Mouse (Mus musculus): ENCODE results near the gene 1110002E22Rik. TPM values are rescaled to one million over a fixed set of nuclear protein-coding genes. Genes with fewer than 3 reads are reported as not detected.
A peak's percentile ranks its signal among the peaks of the same experiment; 100 is the strongest.

Gene 1110002E22Rik
- total RNA-seq, 2 experiments from 2014 or later, result 52.5 to 58.2 TPM

DNA sequence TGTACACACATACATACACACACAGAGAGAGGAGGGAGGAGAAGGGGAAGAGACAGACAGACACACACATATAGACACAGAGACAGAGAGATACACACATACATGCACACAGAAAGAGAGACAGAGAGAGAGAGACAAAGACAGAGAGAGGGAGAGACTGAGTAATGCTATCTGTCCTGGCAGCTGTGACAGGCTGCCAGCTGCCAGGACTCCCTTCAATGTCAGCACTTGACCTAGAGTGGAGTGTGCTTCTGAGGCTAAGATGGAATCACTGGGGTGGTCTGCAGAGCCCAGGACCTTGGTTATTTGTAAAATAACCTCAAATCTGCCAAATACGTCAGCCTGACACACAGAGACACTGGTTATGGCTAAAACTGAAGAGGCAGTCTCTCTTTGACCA is 32.9 kb downstream of the 1110002E22Rik start:
- DNase-seq, result no peak
- intact Hi-C loops (cut with DNase I), result no loop called here

DNA sequence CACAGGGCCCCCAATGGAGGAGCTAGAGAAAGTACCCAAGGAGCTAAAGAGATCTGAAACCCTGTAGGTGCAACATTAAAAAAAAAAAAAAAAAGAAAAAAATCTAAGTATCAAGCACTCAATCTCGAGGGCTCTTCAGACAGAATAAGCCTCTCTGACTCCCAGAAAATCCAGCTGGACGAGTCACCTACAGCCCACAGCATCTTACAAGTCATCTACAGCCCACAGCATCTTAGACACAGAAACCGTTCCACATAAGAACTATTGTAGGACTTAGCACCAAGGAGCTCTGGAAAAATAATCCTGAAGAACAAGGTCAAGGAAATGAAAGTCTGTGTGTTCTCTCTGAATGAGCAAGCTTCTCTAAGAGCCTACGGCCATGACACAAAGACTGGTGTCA is 37.1 kb downstream of the 1110002E22Rik start:
- intact Hi-C loops (cut with DNase I), result no loop called here
- DNase-seq, result no peak

DNA sequence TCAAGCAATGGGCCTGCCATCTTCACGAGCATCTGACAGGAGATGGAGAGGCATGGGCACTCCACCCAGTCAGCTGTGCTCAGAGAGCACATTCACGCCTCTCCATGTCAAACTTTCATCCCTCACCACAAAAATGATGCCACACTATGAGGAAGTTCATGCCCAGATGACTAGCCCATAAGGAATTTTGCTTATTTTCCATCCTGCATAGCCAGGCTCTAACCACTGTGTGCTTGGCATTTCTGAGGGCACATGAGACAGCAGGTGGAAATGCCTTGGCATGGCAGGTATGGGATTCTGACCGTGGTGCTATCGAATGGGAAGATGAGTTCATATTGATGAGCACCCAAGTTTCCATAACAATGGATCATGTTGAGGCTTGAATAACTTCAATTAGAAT is 38.8 kb downstream of the 1110002E22Rik start:
- DNase-seq, result no peak
- intact Hi-C loops (cut with DNase I), result no loop called here

DNA sequence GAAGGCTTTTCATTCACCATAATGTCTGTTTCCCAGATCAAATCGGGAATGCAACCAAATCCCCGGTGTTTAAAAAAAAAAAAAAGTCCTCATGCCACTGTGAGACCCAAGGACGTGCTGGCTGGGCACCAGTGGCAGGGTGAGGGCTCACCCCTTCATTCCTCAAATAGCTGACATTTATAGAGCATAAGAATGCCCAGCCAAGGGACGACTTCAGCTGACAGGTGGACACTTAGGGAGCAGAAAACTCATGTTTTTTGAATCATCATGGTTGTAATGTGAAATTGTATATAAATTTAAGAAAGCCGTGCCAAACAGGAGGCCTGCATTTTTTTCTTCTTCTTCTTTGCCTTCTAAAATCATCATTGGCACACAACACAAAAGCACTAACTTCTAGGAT is 40.2 kb downstream of the 1110002E22Rik start:
- DNase-seq, result no peak
- intact Hi-C loops (cut with DNase I), result no loop called here

DNA sequence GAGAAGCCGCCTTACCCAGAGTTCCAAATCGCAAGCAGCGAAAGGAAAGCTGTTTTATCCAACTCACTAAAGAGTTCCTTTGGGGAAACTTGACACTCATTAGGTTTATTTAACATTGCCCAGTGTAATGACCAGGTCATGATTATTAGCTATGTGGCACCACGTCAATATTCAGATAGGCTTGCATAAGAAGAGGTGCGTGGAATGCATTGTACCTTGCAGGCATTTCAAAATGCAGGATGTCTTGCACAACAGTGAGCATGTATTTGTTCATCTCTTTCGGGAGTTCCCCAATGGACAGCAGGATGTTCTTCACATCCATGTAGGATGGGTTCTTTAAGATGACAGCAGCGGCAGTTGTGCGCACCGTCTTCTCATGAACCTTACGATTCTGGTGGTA is 42.0 kb downstream of the 1110002E22Rik start:
- intact Hi-C loops (cut with DNase I), result no loop called here
- no peak for DNase-seq

DNA sequence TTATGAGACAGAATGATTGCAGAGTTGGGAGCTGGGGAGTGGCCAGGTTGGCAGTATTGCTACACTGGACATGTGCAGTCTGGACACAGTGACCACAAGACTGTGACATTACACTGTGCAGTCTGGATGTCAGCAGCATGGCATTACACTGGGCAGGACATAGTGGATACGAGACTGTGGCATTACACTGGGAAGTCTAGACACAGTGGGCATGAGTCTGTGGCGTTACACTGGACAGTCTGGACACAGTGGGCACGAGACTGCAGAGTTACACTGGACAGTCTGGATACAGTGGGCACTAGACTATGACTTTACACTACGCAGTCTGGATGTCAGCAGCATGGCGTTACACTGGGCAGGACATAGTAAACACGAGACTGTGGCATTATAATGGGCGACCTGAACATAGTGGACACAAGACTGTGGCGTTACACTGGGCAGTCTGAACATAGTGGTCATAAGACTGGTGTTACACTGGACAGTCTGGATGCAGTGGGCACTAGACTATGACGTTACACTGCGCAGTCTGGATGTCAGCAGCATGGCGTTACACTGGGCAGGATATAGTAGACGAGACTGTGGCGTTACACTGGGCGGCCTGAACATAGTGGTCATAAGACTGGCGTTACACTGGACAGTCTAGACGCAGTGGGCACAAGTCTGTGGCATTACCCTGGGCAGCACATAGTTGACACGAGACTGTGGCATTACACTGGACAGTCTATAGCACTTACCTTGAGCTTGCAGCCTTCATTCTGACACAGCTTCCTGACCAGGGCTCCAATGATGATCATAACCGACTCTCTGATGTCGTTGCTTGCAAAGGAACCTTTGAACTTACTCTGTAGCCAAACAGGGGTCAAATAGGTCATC is 46.3 kb downstream of the 1110002E22Rik start:
- DNase-seq, result no peak
- intact Hi-C loops (cut with DNase I), result no loop called here

DNA sequence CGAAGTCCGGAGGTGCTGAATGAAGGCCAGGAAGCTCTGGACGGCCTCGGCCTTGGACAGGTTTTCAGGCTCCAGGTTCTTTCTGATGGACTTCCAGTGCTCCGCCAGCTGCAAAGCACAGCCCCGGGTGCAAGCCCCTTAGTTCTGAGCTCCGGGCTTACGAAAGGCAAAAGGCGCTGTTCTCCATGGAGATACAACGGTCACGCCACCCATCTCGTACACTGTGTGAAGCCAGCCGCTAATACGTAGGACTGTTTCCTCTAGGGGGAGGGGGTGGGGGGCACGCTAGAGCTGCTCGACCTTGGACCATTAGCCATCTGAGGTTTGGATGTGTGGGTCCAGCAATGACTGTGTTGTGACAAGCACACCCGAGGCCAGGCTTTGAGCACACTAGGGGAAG is 49.3 kb downstream of the 1110002E22Rik start:
- intact Hi-C loops (cut with DNase I), result no loop called here
- no peak for DNase-seq

DNA sequence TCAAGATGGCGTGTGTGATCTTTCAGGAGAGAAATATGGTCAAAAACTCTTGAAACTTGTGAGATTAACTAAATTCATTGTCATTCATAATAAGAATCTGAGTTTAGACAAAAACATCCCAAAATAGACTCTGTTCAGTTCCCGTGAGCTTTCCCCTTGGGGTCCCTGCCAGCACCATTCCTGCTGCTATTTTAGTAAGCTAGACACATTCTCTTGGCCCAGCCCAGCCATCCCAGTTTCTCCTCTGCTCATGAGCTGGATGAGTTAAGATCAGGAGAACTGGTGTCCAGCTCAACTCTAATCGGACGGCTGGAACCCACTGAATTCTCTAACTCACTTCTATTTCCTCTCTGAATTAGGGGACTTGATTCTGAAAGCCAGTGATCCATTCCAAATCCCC is 52.0 kb downstream of the 1110002E22Rik start:
- intact Hi-C loops (cut with DNase I), result loop anchor here (5.0 kb wide), 1 partner anchor 35 kb away; no protein-coding TSS in a partner anchor
- peak; percentile 37 to 60 for DNase-seq

DNA sequence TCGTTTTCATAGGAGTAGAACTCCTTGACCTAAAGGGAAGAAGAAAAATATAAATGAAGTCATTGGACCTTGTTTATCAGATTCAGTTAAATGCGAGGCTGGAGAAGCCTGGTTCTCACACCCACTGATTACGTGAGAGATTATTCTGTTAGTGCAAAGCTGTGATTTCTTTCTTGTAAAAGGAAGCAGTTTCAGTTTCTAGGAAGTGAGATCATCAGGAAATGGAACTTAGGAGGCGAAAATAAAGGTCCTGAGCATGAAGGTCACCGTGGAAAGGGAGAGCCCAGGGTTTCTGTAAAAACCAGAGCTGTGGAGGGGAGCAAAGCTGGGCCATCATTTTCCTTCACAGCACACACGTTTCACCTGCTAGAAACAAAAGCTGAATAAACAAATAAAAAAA is 53.5 kb downstream of the 1110002E22Rik start:
- intact Hi-C loops (cut with DNase I), result loop anchor here (2.0 to 5.0 kb wide), 2 partner anchors 24 to 36 kb away; partner anchors contain the start of gene Trmt10a
- no peak for DNase-seq

DNA sequence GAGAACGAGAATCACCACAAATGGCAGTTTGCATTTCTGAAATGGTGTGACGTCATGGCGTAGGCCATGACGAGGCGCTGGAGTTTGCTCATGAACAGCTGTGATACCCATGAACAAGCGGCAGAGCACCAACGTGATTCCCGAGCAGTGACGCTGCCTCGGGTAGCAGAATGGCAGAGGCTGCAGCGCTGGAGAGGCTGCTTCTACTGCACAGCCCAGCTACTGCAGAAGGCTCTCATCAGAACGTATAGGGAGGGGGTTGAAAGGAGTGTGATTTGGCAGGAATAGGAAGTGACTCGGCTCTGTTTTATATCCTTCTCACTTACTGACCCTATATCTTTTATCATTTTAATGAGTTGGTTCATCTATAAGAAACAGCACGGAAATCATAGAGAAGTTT is 54.0 kb downstream of the 1110002E22Rik start:
- intact Hi-C loops (cut with DNase I), result loop anchor here (2.0 to 5.0 kb wide), 2 partner anchors 24 to 37 kb away; partner anchors contain the start of gene Trmt10a
- DNase-seq, result no peak

DNA sequence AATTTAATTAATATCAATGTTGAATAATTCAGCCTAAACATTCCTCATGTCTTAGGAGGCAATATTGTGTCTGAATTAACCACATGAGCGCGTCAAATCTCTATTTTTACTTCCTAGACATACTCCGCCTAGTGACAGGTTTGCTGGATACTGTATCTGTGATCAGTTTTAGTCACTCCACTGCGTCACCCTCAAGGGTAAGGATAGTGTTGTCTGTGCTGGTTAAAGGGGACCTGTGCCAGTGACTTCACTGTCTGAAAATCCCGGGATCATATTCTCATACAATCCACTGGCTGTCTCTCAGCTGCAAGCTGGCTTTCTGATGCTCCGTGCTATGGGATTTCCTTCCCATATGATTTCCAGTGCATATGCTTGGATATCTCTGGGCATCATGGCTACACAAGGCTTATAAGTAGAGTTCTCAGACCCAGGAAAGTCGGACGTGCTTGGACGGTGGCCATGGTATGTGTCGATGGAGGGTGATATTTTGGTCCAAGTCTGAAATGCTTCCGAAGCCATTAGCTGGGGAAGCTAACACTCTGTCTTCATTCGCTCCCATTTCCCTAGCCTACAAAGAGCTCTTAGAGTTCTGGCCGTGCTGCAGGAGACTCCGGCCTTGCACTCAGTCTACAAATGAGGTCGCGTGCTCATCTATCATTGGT is 54.7 kb downstream of the 1110002E22Rik start:
- intact Hi-C loops (cut with DNase I), result loop anchor here (2.0 to 5.0 kb wide), 2 partner anchors 23 to 37 kb away; partner anchors contain the start of gene Trmt10a
- no peak for DNase-seq

DNA sequence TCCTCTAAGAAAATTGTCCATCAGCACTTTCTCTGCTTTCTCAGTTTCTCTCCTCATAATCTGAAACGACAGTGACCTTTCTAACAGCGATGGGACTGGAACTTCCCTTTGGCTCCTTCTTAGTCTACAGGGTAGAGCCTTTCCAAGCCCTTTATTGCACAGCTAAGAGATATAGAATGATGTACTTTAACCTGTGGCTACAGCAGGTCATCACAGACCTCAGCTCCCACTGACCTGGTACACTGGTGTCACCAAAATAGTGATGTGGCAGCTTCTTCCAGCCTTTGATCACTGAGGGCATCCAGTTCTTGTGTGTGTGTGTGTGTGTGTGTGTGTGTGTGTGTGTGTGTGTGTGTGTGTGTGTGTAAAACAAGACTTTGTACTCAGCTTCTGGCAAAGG is 56.6 kb downstream of the 1110002E22Rik start:
- intact Hi-C loops (cut with DNase I), result no loop called here
- DNase-seq, result no peak

DNA sequence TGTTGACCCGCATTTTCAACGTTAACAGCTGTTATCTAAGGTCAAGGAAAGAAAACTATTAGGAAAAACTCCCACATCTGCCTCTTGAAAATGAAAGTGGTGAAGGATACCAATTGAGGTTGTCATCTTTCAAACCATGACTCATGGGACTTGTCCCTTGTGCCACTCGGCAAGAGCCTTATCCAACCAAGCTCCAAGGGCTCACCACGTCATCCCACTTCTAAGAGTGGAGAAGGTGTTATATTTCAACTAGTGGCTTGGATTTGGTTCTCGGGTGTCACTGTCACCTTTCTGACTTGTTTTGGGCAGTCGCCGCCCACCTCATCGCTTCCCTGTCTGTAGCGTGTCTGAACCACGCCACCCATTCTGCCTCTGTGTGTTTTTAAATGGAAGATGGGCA is 59.0 kb downstream of the 1110002E22Rik start:
- intact Hi-C loops (cut with DNase I), result no loop called here
- no peak for DNase-seq

DNA sequence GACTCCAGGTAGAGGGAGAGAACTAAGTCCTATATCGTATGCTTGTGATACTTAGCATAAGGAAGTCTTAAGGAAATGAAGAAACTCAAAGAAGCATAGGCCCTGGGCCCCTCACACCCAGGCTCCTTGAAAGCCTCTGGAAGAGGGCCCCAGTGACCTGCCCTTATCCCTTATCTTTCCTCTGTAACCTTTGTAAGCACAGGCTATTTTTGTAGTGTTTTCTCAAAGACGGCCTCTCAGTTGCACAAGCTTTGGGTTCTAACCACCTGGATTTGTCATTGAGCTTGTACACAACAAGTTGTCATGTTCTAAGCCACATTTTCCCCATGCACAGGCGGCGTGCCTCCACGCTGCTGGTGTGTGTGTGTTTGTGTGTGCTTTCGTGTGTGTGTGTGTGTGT is 64.3 kb downstream of the 1110002E22Rik start:
- no peak for DNase-seq
- intact Hi-C loops (cut with DNase I), result no loop called here

DNA sequence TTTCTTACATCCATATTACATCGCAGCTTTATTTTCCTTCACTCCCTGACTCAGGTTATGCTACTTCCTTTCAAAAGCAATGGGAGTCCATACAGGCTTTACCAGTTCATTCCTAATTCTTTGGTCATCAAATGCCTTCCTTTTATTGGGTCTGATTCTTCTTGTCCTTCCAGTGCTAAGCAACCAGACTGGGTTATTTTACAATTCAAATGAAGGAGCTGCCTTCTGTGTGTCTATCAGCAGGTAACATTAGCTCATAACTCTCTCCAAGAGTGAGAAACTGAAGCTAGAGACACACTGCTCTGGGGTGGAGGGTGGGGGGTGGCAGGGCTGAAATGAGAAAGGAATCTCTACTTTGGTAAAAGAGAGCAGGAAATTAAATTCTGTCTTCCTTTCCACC is 65.8 kb downstream of the 1110002E22Rik start:
- DNase-seq, result no peak
- intact Hi-C loops (cut with DNase I), result no loop called here

Other genes starting within 250 kb of the 1110002E22Rik start
- 10 to 100 TPM; 60.4 to 61.0 TPM for gene H2afz, start 200.6 kb upstream of the 1110002E22Rik start, total RNA-seq (2021)
- 1 to 10 TPM; 8.4 to 8.8 TPM for gene Dnajb14, start 197.4 kb upstream of the 1110002E22Rik start, total RNA-seq (2021)
- gene Lamtor3, start 146.5 kb upstream of the 1110002E22Rik start, total RNA-seq (2021), result 10 to 100 TPM; 91.1 to 93.8 TPM
- gene Dapp1, start 83.5 kb upstream of the 1110002E22Rik start, total RNA-seq (2021), result 1 to 10 TPM; 4.5 to 5.1 TPM
- under 1 TPM; 0.64 to 0.81 TPM for gene Gm5105, start 2.3 kb downstream of the 1110002E22Rik start, total RNA-seq (2021)
- 1 to 10 TPM; 2.3 to 3.2 TPM for gene Trmt10a, start 78.4 kb downstream of the 1110002E22Rik start, total RNA-seq (2021)
- 1 to 10 TPM; 5.4 to 6.2 TPM for gene Mttp, start 79.9 kb downstream of the 1110002E22Rik start, total RNA-seq (2021)
- gene 4930579F01Rik, start 128.8 kb downstream of the 1110002E22Rik start, total RNA-seq (2021), result not detected
- under 1 TPM; 0.11 to 0.17 TPM for gene Adh7, start 152.7 kb downstream of the 1110002E22Rik start, total RNA-seq (2021)
- gene Adh1, start 195.9 kb downstream of the 1110002E22Rik start, total RNA-seq (2021), result 10 to 100 TPM; 36.9 to 67.4 TPM
- gene Adh6a, start 248.2 kb downstream of the 1110002E22Rik start, total RNA-seq (2021), result not detected

Data from heart, postnatal 36 days (tissue).